Mouse (Mus musculus): ENCODE results near the gene Tmem97.

DNA sequence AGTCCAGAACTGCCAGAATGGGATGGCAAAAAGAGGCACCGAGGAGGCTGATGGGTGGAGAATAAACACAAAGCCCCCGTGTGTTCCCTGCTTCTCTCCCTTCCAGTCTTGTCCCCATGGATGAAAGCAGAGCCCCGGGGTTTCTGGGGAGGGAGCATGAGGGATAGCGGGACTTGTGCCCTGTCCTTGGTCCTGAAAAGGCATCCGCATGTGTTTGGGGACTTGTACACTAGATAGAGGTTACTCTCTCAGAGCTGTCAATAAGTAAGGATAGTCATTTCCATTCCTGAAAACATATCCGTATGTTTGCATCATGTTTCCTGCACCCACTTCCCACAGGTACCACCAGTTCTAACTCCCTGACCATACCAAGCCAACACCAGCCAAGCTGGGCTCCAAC lies 54.7 kb downstream of the Tmem97 start:
- TF ChIP-seq CTCF (IDR thresholded peaks at IDR 0.05; ENCODE audit: borderline replicate concordance, extremely low read depth, insufficient read depth, insufficient read length) (no peak), POLR2A (IDR thresholded peaks at IDR 0.05; ENCODE audit: borderline replicate concordance, extremely low read depth, insufficient read depth, insufficient read length, poor library complexity, severe bottlenecking) (no peak)

Measured in brain, embryonic 14.5 days (tissue).